Mouse (Mus musculus) lung, postnatal 14 days (tissue): ENCODE data around the gene Slc38a3.
A peak's percentile ranks its signal among the peaks of the same experiment; 100 is the strongest.

Experiments
- DNase-seq: peaks from one replicate; pipeline ENCODE4 v3.0.0; 2021

The Slc38a3 gene

GRCm38 (mm10) chr9:107695441-107696105 is 26.2 kb upstream of the Slc38a3 start:
- DNase-seq: no peak

GRCm38 (mm10) chr9:107694627-107695026 is 25.3 kb upstream of the Slc38a3 start:
- peak; percentile 64 for DNase-seq

- DNase-seq: no peak
These were observed 24.2 kb upstream of the Slc38a3 start for GRCm38 (mm10) chr9:107693433-107693987.

- no peak for DNase-seq
These were observed 23.5 kb upstream of the Slc38a3 start for GRCm38 (mm10) chr9:107692785-107693184.

- DNase-seq: no peak
These were observed 21.1 kb upstream of the Slc38a3 start for GRCm38 (mm10) chr9:107690391-107690790.

GRCm38 (mm10) chr9:107688939-107689338 is 19.6 kb upstream of the Slc38a3 start:
- no peak for DNase-seq

GRCm38 (mm10) chr9:107688415-107688814 is 19.1 kb upstream of the Slc38a3 start:
- DNase-seq: no peak

GRCm38 (mm10) chr9:107685231-107685981 is 16.1 kb upstream of the Slc38a3 start:
- DNase-seq: peak; percentile 70

GRCm38 (mm10) chr9:107682405-107682804 is 13.1 kb upstream of the Slc38a3 start:
- DNase-seq: no peak

GRCm38 (mm10) chr9:107679501-107679900 is 10.2 kb upstream of the Slc38a3 start, which contains the start of gene Gnat1:
Gene Gnat1 (minus strand): TSS chr9:107679712.
- no peak for DNase-seq

GRCm38 (mm10) chr9:107678861-107679260 is 9.5 kb upstream of the Slc38a3 start:
- no peak for DNase-seq

GRCm38 (mm10) chr9:107677819-107678526 is 8.6 kb upstream of the Slc38a3 start:
- DNase-seq: peak; percentile 88

- no peak for DNase-seq
These were observed 7.9 kb upstream of the Slc38a3 start for GRCm38 (mm10) chr9:107677091-107677784.

- no peak for DNase-seq
These were observed 7.0 kb upstream of the Slc38a3 start for GRCm38 (mm10) chr9:107676302-107676701.

- peak; percentile 79 for DNase-seq
These were observed 6.5 kb upstream of the Slc38a3 start for GRCm38 (mm10) chr9:107675671-107676301.

- no peak for DNase-seq
These were observed 5.5 kb upstream of the Slc38a3 start for GRCm38 (mm10) chr9:107674609-107675429.

- no peak for DNase-seq
These were observed 929 bp upstream of the Slc38a3 start for GRCm38 (mm10) chr9:107670259-107670658.

GRCm38 (mm10) chr9:107668916-107669315 is 414 bp downstream of the Slc38a3 start:
- no peak for DNase-seq

GRCm38 (mm10) chr9:107668011-107668410 is 1.3 kb downstream of the Slc38a3 start:
- DNase-seq: no peak

GRCm38 (mm10) chr9:107667219-107667618 is 2.1 kb downstream of the Slc38a3 start:
- DNase-seq: peak; percentile 51

- no peak for DNase-seq
These were observed 2.6 kb downstream of the Slc38a3 start for GRCm38 (mm10) chr9:107666751-107667205.
